ENCODE assay signal across 8 mouse cellular contexts in genomic region chr9:110625350-110625908, GRCm38 (mm10). TPM values are rescaled to one million over a fixed set of nuclear protein-coding genes. Genes with fewer than 3 reads are reported as not detected.
DNase-seq lines count a peak whose midpoint lies in the region; ATAC-seq and TF ChIP-seq lines count a peak whose summit lies in the region.

No protein-coding gene starts in this region.

- no peaks in the 10 kb centered on the region for H3K27me3 ChIP-seq in kidney, postnatal 0 days (ENCODE audit: insufficient read depth, low read length)
- no peaks in the 10 kb centered on the region for H3K27me3 ChIP-seq in embryonic facial prominence, embryonic 14.5 days (replicated peaks; ENCODE audit: control insufficient read depth, insufficient read depth, low read length)
- H3K27me3 ChIP-seq in intestine, embryonic 15.5 days (replicated peaks): no peaks in the 10 kb centered on the region
- no peaks in the 10 kb centered on the region for H3K27me3 ChIP-seq in neural tube, embryonic 13.5 days

- H3K9me3 ChIP-seq in kidney, postnatal 0 days (replicated peaks; ENCODE audit: low read length): no peaks in the 10 kb centered on the region
- H3K9me3 ChIP-seq in embryonic facial prominence, embryonic 14.5 days (ENCODE audit: control insufficient read depth, low read length): no peaks in the 10 kb centered on the region
- H3K9me3 ChIP-seq in intestine, embryonic 15.5 days: no peaks in the 10 kb centered on the region
- no peaks in the 10 kb centered on the region for H3K9me3 ChIP-seq in neural tube, embryonic 13.5 days

- DNase-seq in kidney, postnatal 0 days (ENCODE audit: low spot score): no peak
- no peak for DNase-seq in kidney, postnatal 36 days
- DNase-seq in embryonic facial prominence, embryonic 14.5 days (ENCODE audit: low spot score): no peak
- DNase-seq in urinary bladder, postnatal 25 days (ENCODE audit: low spot score): no peak
- DNase-seq in spleen, postnatal 10 days (ENCODE audit: low spot score in 2 of 2): no peak
- no peak for DNase-seq in kidney, postnatal 4 days

- no peak for ATAC-seq in kidney, postnatal 0 days (replicated peaks; ENCODE audit: low FRiP score, low read depth)
- ATAC-seq in embryonic facial prominence, embryonic 14.5 days (ENCODE audit: low read depth): no peak
- ATAC-seq in intestine, embryonic 15.5 days: no peak
- peak; percentile 10; the same call in 1 of the 2 replicates for ATAC-seq in neural tube, embryonic 13.5 days (ENCODE audit: low read depth)

- no peak for TF ChIP-seq CTCF in kidney, postnatal 0 days (IDR thresholded peaks at IDR 0.05; ENCODE audit: low read depth)

- peaks cover 18% of the 10 kb centered on the region; the same call in 1 of the 2 replicates for H3K36me3 ChIP-seq in kidney, postnatal 0 days (ENCODE audit: insufficient read depth, low read length)
- H3K36me3 ChIP-seq in embryonic facial prominence, embryonic 14.5 days (ENCODE audit: control insufficient read depth, insufficient read depth, low read length): peaks cover 21% of the 10 kb centered on the region
- H3K36me3 ChIP-seq in intestine, embryonic 15.5 days: peaks cover 7% of the 10 kb centered on the region
- H3K36me3 ChIP-seq in neural tube, embryonic 13.5 days: peaks cover 27% of the 10 kb centered on the region

- 66% methylated on average over 11 of the region's 11 CpGs for WGBS in kidney, postnatal 0 days
- 70% methylated on average over 11 of the region's 11 CpGs for WGBS in embryonic facial prominence, embryonic 14.5 days
- 66% methylated on average over 11 of the region's 11 CpGs for WGBS in intestine, embryonic 15.5 days
- 62% methylated on average over 11 of the region's 11 CpGs for WGBS in neural tube, embryonic 13.5 days

- H3K9ac ChIP-seq in kidney, postnatal 0 days (ENCODE audit: low read depth, low read length): peak overlapping the region; percentile 40
- peak overlapping the region; percentile 72 for H3K9ac ChIP-seq in embryonic facial prominence, embryonic 14.5 days (ENCODE audit: low read depth, low read length)
- peak overlapping the region; percentile 59 for H3K9ac ChIP-seq in intestine, embryonic 15.5 days
- peak overlapping the region; percentile 78 for H3K9ac ChIP-seq in neural tube, embryonic 13.5 days

- H3K4me3 ChIP-seq in kidney, postnatal 0 days (replicated peaks; ENCODE audit: low read depth, low read length): peak overlapping the region; percentile 37; the same call in 1 of the 2 replicates
- peak overlapping the region; percentile 50 for H3K4me3 ChIP-seq in embryonic facial prominence, embryonic 14.5 days (ENCODE audit: low read depth, low read length)
- peak overlapping the region; percentile 56 for H3K4me3 ChIP-seq in intestine, embryonic 15.5 days (replicated peaks)
- H3K4me3 ChIP-seq in neural tube, embryonic 13.5 days: peak overlapping the region; percentile 53

- peak overlapping the region; percentile 61 for H3K4me2 ChIP-seq in kidney, postnatal 0 days (ENCODE audit: low read length)
- peak overlapping the region; percentile 93 for H3K4me2 ChIP-seq in embryonic facial prominence, embryonic 14.5 days (ENCODE audit: low read depth, low read length)
- peak overlapping the region; percentile 98 for H3K4me2 ChIP-seq in intestine, embryonic 15.5 days (replicated peaks)
- H3K4me2 ChIP-seq in neural tube, embryonic 13.5 days: peak overlapping the region; percentile 97

- H3K27ac ChIP-seq in kidney, postnatal 0 days: peak overlapping the region; percentile 76
- H3K27ac ChIP-seq in embryonic facial prominence, embryonic 14.5 days (replicated peaks; ENCODE audit: low read depth, low read length): peak overlapping the region; percentile 66; the same call in 1 of the 2 replicates
- H3K27ac ChIP-seq in intestine, embryonic 15.5 days: peak overlapping the region; percentile 59
- H3K27ac ChIP-seq in neural tube, embryonic 13.5 days (replicated peaks): peak overlapping the region; percentile 88

- peaks cover 11% of the 10 kb centered on the region for H3K4me1 ChIP-seq in kidney, postnatal 0 days (replicated peaks; ENCODE audit: insufficient read depth, low read length)
- peaks cover 9% of the 10 kb centered on the region; the same call in 1 of the 2 replicates for H3K4me1 ChIP-seq in embryonic facial prominence, embryonic 14.5 days (ENCODE audit: control insufficient read depth, insufficient read depth, low read length)
- peaks cover 25% of the 10 kb centered on the region; the same call in 1 of the 2 replicates for H3K4me1 ChIP-seq in intestine, embryonic 15.5 days (replicated peaks)
- peaks cover 27% of the 10 kb centered on the region for H3K4me1 ChIP-seq in neural tube, embryonic 13.5 days (replicated peaks)

RNA-seq across cellular contexts. Expression of gene Nradd, which starts 1.2 kb away (rescaled TPM):
- polyA plus RNA-seq in kidney, postnatal 0 days (2015; fragmentation: Nextera tagmentation; extraction: Ambion mirVana): 42.3 and 45.7 TPM in 2 replicates
- 21.2 and 30.4 TPM in 2 replicates for polyA plus RNA-seq in embryonic facial prominence, embryonic 14.5 days (2014; fragmentation: Nextera tagmentation; extraction: Ambion mirVana)
- polyA plus RNA-seq in intestine, embryonic 15.5 days (2015; fragmentation: Nextera tagmentation; extraction: Ambion mirVana): 27.0 and 29.0 TPM in 2 replicates
- polyA plus RNA-seq in neural tube, embryonic 13.5 days (2015; fragmentation: Nextera tagmentation; extraction: Ambion mirVana): 38.0 and 39.3 TPM in 2 replicates

RNA-seq across cellular contexts. Expression of gene Nbeal2, which starts 28.5 kb away (rescaled TPM):
- 2.9 and 3.9 TPM in 2 replicates for polyA plus RNA-seq in kidney, postnatal 0 days (2015; fragmentation: Nextera tagmentation; extraction: Ambion mirVana)
- polyA plus RNA-seq in embryonic facial prominence, embryonic 14.5 days (2014; fragmentation: Nextera tagmentation; extraction: Ambion mirVana): 2.0 and 3.6 TPM in 2 replicates
- polyA plus RNA-seq in intestine, embryonic 15.5 days (2015; fragmentation: Nextera tagmentation; extraction: Ambion mirVana): 3.6 and 4.9 TPM in 2 replicates
- polyA plus RNA-seq in neural tube, embryonic 13.5 days (2015; fragmentation: Nextera tagmentation; extraction: Ambion mirVana): 1.8 and 2.2 TPM in 2 replicates

RNA-seq across cellular contexts. Expression of gene Ccdc12, which starts 30.9 kb away (rescaled TPM):
- polyA plus RNA-seq in kidney, postnatal 0 days (2015; fragmentation: Nextera tagmentation; extraction: Ambion mirVana): 153 and 154 TPM in 2 replicates
- 104 and 107 TPM in 2 replicates for polyA plus RNA-seq in embryonic facial prominence, embryonic 14.5 days (2014; fragmentation: Nextera tagmentation; extraction: Ambion mirVana)
- 162 and 166 TPM in 2 replicates for polyA plus RNA-seq in intestine, embryonic 15.5 days (2015; fragmentation: Nextera tagmentation; extraction: Ambion mirVana)
- 105 and 118 TPM in 2 replicates for polyA plus RNA-seq in neural tube, embryonic 13.5 days (2015; fragmentation: Nextera tagmentation; extraction: Ambion mirVana)
